Mouse (Mus musculus): ENCODE results near the gene Bpifb2. TPM values are rescaled to one million over a fixed set of nuclear protein-coding genes. Genes with fewer than 3 reads are reported as not detected.

Bpifb2 gene
- polyA plus RNA-seq, 1 experiment from 2014 or later: not detected

- no peak for ATAC-seq (ENCODE audit: low FRiP score, low read depth)
These were observed 63.0 kb downstream of the Bpifb2 start, which contains the start of gene Bpifb4 for GRCm38 (mm10) chr2:153937843-153938242. Bpifb4 (plus strand) TSS chr2:153938212.

GRCm38 (mm10) chr2:153943537-153943936, 68.7 kb downstream of the Bpifb2 start:
- Histone ChIP-seq H3K4me1 (no peaks in the 10 kb centered on the region), H3K36me3 (no peaks in the 10 kb centered on the region), H3K4me3 (no peak overlapping the region), H3K4me2 (replicated peaks) (no peak overlapping the region), H3K9ac (no peak overlapping the region), H3K9me3 (no peaks in the 10 kb centered on the region), H3K27me3 (replicated peaks) (no peaks in the 10 kb centered on the region), H3K27ac (no peak overlapping the region)
- 41% methylated on average over 3 of the region's 3 CpGs for WGBS
- no peak for ATAC-seq (ENCODE audit: low FRiP score, low read depth)

More at GRCm38 (mm10) chr2:153937843-153938242, 63.0 kb downstream of the Bpifb2 start, which contains the start of gene Bpifb4:
- Histone ChIP-seq H3K36me3 (no peaks in the 10 kb centered on the region), H3K27ac (no peak within 1 kb of the TSS), H3K4me3 (no peak within 1 kb of the TSS), H3K4me2 (replicated peaks) (no peak within 1 kb of the TSS), H3K9ac (no peak within 1 kb of the TSS), H3K27me3 (replicated peaks) (no peaks in the 10 kb centered on the region), H3K9me3 (no peaks in the 10 kb centered on the region), H3K4me1 (no peaks in the 10 kb centered on the region)
- 87% methylated on average over 5 of the region's 5 CpGs for WGBS

GRCm38 (mm10) chr2:153944567-153944966, 69.7 kb downstream of the Bpifb2 start:
- no peak overlapping the region for H3K4me2 ChIP-seq (replicated peaks)
- 85% methylated on average over 8 of the region's 8 CpGs for WGBS
- ATAC-seq (ENCODE audit: low FRiP score, low read depth): no peak

More at GRCm38 (mm10) chr2:153944567-153944966, 69.7 kb downstream of the Bpifb2 start:
- H3K9ac ChIP-seq: no peak overlapping the region
- H3K4me3 ChIP-seq: no peak overlapping the region
- H3K27me3 ChIP-seq (replicated peaks): no peaks in the 10 kb centered on the region
- H3K36me3 ChIP-seq: no peaks in the 10 kb centered on the region
- no peak overlapping the region for H3K27ac ChIP-seq
- H3K4me1 ChIP-seq: no peaks in the 10 kb centered on the region
- H3K9me3 ChIP-seq: no peaks in the 10 kb centered on the region

Other genes with a start within 250 kb of the Bpifb2 start
- gene Commd7, start 242.3 kb upstream of the Bpifb2 start, polyA plus RNA-seq (2016; fragmentation: Nextera tagmentation; extraction: Ambion mirVana): 69.5 and 76.8 TPM in 2 replicates
- gene Dnmt3b, start 225.6 kb upstream of the Bpifb2 start, polyA plus RNA-seq (2016; fragmentation: Nextera tagmentation; extraction: Ambion mirVana): 6.6 and 7.4 TPM in 2 replicates
- 0.11 and 0.17 TPM in 2 replicates for gene Dnmt3c, start 178.4 kb upstream of the Bpifb2 start, polyA plus RNA-seq (2016; fragmentation: Nextera tagmentation; extraction: Ambion mirVana)
- 399 and 422 TPM in 2 replicates for gene Mapre1, start 133.8 kb upstream of the Bpifb2 start, polyA plus RNA-seq (2016; fragmentation: Nextera tagmentation; extraction: Ambion mirVana)
- not detected in 2 replicates for gene Efcab8, start 95.1 kb upstream of the Bpifb2 start, polyA plus RNA-seq (2016; fragmentation: Nextera tagmentation; extraction: Ambion mirVana)
- not detected in 2 replicates for gene Sun5, start 4.0 kb upstream of the Bpifb2 start, polyA plus RNA-seq (2016; fragmentation: Nextera tagmentation; extraction: Ambion mirVana)
- gene Bpifb6, start 25.3 kb downstream of the Bpifb2 start, polyA plus RNA-seq (2016; fragmentation: Nextera tagmentation; extraction: Ambion mirVana): not detected in 2 replicates
- gene Bpifb3, start 43.2 kb downstream of the Bpifb2 start, polyA plus RNA-seq (2016; fragmentation: Nextera tagmentation; extraction: Ambion mirVana): not detected in 2 replicates
- not detected in 2 replicates for gene Bpifb4, start 63.2 kb downstream of the Bpifb2 start, polyA plus RNA-seq (2016; fragmentation: Nextera tagmentation; extraction: Ambion mirVana)
- gene Bpifa6, start 99.9 kb downstream of the Bpifb2 start, polyA plus RNA-seq (2016; fragmentation: Nextera tagmentation; extraction: Ambion mirVana): not detected in 2 replicates
- gene Bpifa2, start 133.2 kb downstream of the Bpifb2 start, polyA plus RNA-seq (2016; fragmentation: Nextera tagmentation; extraction: Ambion mirVana): not detected in 2 replicates

All from neural tube, embryonic 12.5 days (tissue).